Mouse (Mus musculus): ENCODE results near the gene Ccr10. TPM values are rescaled to one million over a fixed set of nuclear protein-coding genes. Genes with fewer than 3 reads are reported as not detected.
A peak's percentile ranks its signal among the peaks of the same experiment; 100 is the strongest.

Ccr10 gene
- polyA plus RNA-seq, 1 experiment = not detected

DNA sequence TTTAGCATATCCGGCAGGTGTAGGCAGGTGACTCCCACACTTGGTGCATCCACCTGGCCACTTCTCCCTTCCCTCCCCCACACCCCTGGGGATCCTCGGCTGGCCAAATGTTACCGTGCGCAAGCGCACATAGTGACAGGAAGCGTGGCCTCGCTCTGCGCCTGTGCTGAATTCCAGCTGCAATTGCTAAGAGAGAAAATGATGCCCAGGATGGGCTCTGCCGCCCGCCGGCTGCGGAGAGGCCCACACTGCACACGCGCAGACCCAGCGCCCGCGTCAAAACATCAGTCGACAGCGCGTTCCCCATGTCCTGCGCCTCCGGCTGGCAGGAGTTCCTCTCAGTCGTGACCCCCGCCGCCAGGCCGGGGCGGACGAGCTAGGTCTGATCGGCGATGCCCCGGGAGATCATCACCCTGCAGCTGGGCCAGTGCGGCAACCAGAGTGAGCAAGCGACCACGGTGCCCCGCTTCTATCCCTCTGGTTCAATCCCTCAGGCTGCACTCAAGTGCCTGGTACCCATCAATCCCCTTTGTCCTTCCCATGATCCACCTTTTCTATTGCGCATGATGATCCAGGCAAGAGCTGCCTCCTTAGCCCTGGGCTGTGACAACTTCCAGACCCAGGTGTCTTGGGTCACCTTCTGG, 19.4 kb downstream of the Ccr10 start, which contains the start of gene Tubg2:
TSS of gene Tubg2 (plus strand) at position 180 of the 644 bp plus-strand sequence.
- Histone ChIP-seq H3K36me3 (ENCODE audit: control insufficient read depth, insufficient read depth, low read length, poor library complexity, severe bottlenecking) (no peaks in the 10 kb centered on the region), H3K27ac (ENCODE audit: insufficient read depth, low read length) (no peak within 1 kb of the TSS), H3K27me3 (ENCODE audit: control insufficient read depth, insufficient read depth, low read length, poor library complexity, severe bottlenecking) (no peaks in the 10 kb centered on the region), H3K4me3 (ENCODE audit: low read depth, low read length) (peak within 1 kb of the TSS; percentile 26), H3K4me1 (ENCODE audit: control insufficient read depth, insufficient read depth, low read length) (peaks cover 1% of the 10 kb centered on the region), H3K9ac (ENCODE audit: low read depth, poor library complexity, severe bottlenecking) (peak within 1 kb of the TSS; percentile 26), H3K9me3 (replicated peaks; ENCODE audit: control insufficient read depth, insufficient read depth, low read length, poor library complexity, severe bottlenecking) (no peaks in the 10 kb centered on the region)
- TF ChIP-seq POLR2A (IDR thresholded peaks at IDR 0.05; ENCODE audit: insufficient read depth, low read length) = no peak
- peak; percentile 39; the same call in 1 of the 2 replicates for TF ChIP-seq EP300 (IDR thresholded peaks at IDR 0.05; ENCODE audit: insufficient read depth, low read depth, low read length)

GRCm38 (mm10) chr11:101155151-101155550, 20.1 kb downstream of the Ccr10 start:
- TF ChIP-seq CTCF (IDR thresholded peaks at IDR 0.05; ENCODE audit: low read depth, low read length) (no peak), POLR2A (IDR thresholded peaks at IDR 0.05; ENCODE audit: insufficient read depth, low read length) (no peak), EP300 (IDR thresholded peaks at IDR 0.05; ENCODE audit: insufficient read depth, low read depth, low read length) (no peak)
- no peaks in the 10 kb centered on the region for H3K9me3 ChIP-seq (replicated peaks; ENCODE audit: control insufficient read depth, insufficient read depth, low read length, poor library complexity, severe bottlenecking)
- H3K27me3 ChIP-seq (ENCODE audit: control insufficient read depth, insufficient read depth, low read length, poor library complexity, severe bottlenecking) = no peaks in the 10 kb centered on the region
- H3K36me3 ChIP-seq (ENCODE audit: control insufficient read depth, insufficient read depth, low read length, poor library complexity, severe bottlenecking) = no peaks in the 10 kb centered on the region
- H3K4me3 ChIP-seq (ENCODE audit: low read depth, low read length) = no peak overlapping the region
- peaks cover 1% of the 10 kb centered on the region for H3K4me1 ChIP-seq (ENCODE audit: control insufficient read depth, insufficient read depth, low read length)
- no peak overlapping the region for H3K9ac ChIP-seq (ENCODE audit: low read depth, poor library complexity, severe bottlenecking)
- no peak overlapping the region for H3K27ac ChIP-seq (ENCODE audit: insufficient read depth, low read length)

- H3K27ac ChIP-seq (ENCODE audit: insufficient read depth, low read length) = no peak overlapping the region
- no peaks in the 10 kb centered on the region for H3K27me3 ChIP-seq (ENCODE audit: control insufficient read depth, insufficient read depth, low read length, poor library complexity, severe bottlenecking)
- peaks cover 1% of the 10 kb centered on the region for H3K4me1 ChIP-seq (ENCODE audit: control insufficient read depth, insufficient read depth, low read length)
- TF ChIP-seq POLR2A (IDR thresholded peaks at IDR 0.05; ENCODE audit: insufficient read depth, low read length) (no peak), EP300 (IDR thresholded peaks at IDR 0.05; ENCODE audit: insufficient read depth, low read depth, low read length) (no peak), CTCF (IDR thresholded peaks at IDR 0.05; ENCODE audit: low read depth, low read length) (no peak)
- H3K9ac ChIP-seq (ENCODE audit: low read depth, poor library complexity, severe bottlenecking) = no peak overlapping the region
- no peaks in the 10 kb centered on the region for H3K36me3 ChIP-seq (ENCODE audit: control insufficient read depth, insufficient read depth, low read length, poor library complexity, severe bottlenecking)
- H3K9me3 ChIP-seq (replicated peaks; ENCODE audit: control insufficient read depth, insufficient read depth, low read length, poor library complexity, severe bottlenecking) = no peaks in the 10 kb centered on the region
- no peak overlapping the region for H3K4me3 ChIP-seq (ENCODE audit: low read depth, low read length)
These were observed 20.6 kb downstream of the Ccr10 start for GRCm38 (mm10) chr11:101154648-101155047.

GRCm38 (mm10) chr11:101152825-101153224, 22.4 kb downstream of the Ccr10 start:
- no peaks in the 10 kb centered on the region for H3K27me3 ChIP-seq (ENCODE audit: control insufficient read depth, insufficient read depth, low read length, poor library complexity, severe bottlenecking)
- H3K4me3 ChIP-seq (ENCODE audit: low read depth, low read length) = no peak overlapping the region
- no peak overlapping the region for H3K27ac ChIP-seq (ENCODE audit: insufficient read depth, low read length)
- H3K9me3 ChIP-seq (replicated peaks; ENCODE audit: control insufficient read depth, insufficient read depth, low read length, poor library complexity, severe bottlenecking) = no peaks in the 10 kb centered on the region
- H3K36me3 ChIP-seq (ENCODE audit: control insufficient read depth, insufficient read depth, low read length, poor library complexity, severe bottlenecking) = no peaks in the 10 kb centered on the region
- H3K9ac ChIP-seq (ENCODE audit: low read depth, poor library complexity, severe bottlenecking) = no peak overlapping the region
- peaks cover 3% of the 10 kb centered on the region for H3K4me1 ChIP-seq (ENCODE audit: control insufficient read depth, insufficient read depth, low read length)
- TF ChIP-seq EP300 (IDR thresholded peaks at IDR 0.05; ENCODE audit: insufficient read depth, low read depth, low read length) (no peak), CTCF (IDR thresholded peaks at IDR 0.05; ENCODE audit: low read depth, low read length) (no peak), POLR2A (IDR thresholded peaks at IDR 0.05; ENCODE audit: insufficient read depth, low read length) (no peak)

DNA sequence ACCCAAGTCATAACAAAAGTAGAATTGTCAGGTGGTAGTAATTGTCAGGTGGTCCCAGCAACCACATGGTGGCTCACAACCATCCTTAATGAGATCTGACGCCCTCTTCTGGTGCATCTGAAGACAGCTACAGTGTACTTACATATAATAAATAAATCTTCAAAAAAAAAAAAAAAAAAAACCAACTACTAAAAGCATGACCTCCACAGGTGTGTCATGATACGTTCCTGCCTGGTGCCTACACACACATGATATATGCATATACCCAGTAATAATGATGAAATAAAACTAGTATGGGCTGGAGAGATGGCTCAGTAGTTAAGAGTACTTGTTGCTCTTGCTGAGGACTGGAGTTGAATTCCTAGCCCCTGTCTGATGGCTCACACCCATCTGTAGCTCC, 24.2 kb downstream of the Ccr10 start:
- Histone ChIP-seq H3K4me3 (ENCODE audit: low read depth, low read length) (no peak overlapping the region), H3K27me3 (ENCODE audit: control insufficient read depth, insufficient read depth, low read length, poor library complexity, severe bottlenecking) (no peaks in the 10 kb centered on the region), H3K4me1 (ENCODE audit: control insufficient read depth, insufficient read depth, low read length) (peaks cover 3% of the 10 kb centered on the region), H3K36me3 (ENCODE audit: control insufficient read depth, insufficient read depth, low read length, poor library complexity, severe bottlenecking) (no peaks in the 10 kb centered on the region), H3K9me3 (replicated peaks; ENCODE audit: control insufficient read depth, insufficient read depth, low read length, poor library complexity, severe bottlenecking) (no peaks in the 10 kb centered on the region), H3K9ac (ENCODE audit: low read depth, poor library complexity, severe bottlenecking) (no peak overlapping the region), H3K27ac (ENCODE audit: insufficient read depth, low read length) (no peak overlapping the region)
- no peak for TF ChIP-seq POLR2A (IDR thresholded peaks at IDR 0.05; ENCODE audit: insufficient read depth, low read length)
- no peak for TF ChIP-seq CTCF (IDR thresholded peaks at IDR 0.05; ENCODE audit: low read depth, low read length)
- no peak for TF ChIP-seq EP300 (IDR thresholded peaks at IDR 0.05; ENCODE audit: insufficient read depth, low read depth, low read length)

All from ES-Bruce4 (cell line).